Mouse (Mus musculus): Measurements from ENCODE around the gene Tex30. TPM values are rescaled to one million over a fixed set of nuclear protein-coding genes. Genes with fewer than 3 reads are reported as not detected.
"Not testable (repeated sequence)": the region's sequence is repeated elsewhere in the genome, so short reads cannot be mapped to it uniquely, and the experiment has no call there.

The Tex30 gene
- polyA plus RNA-seq, 1 experiment from 2014 or later = 83.8 TPM

DNA sequence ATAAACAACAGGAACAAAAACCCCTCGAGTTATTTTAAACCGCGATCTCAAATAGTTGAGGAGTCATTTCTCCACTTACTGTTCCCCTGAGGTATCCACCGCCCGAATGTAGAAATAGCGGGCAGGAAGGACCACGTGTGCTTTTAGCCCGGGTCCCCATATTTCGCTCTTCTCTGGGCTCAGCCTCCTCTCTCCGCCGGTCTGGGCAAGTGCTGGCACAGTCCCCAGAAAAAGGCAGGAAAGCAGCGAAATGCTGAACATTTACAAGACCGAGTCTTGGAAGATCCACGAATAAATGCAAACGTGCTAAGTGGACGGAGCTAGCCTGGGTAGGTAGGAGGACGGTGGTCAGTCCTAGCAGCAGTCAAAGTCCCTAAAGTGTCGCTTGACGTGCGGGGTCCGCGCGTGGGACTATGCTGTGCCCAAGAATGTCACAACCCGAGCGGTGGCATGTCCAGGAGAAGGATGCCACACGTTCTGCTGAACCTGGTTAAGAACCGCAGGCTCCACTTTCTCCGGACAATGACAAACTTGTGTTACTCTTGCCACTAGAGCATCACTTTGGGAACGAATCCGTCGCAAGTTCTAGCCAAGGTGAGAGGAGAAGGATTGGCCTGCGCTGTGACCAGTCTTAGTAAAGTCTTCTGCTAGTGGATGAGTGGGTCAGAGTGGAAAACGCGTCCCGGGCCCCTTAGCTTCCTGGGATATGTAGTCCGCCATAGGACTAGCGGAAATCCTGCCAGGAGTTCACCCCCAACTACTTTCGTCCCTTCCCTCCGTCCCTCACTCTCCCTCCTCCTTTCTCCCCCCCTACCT lies 16.2 kb upstream of the Tex30 start, which contains the start of the genes Kdelc1 and Bivm:
Kdelc1 (minus strand) TSS at position 570 of the 816 bp plus-strand sequence.
Bivm (plus strand) TSS at position 719 of the 816 bp plus-strand sequence.
- Histone ChIP-seq H3K4me2 (peak within 1 kb of the TSS; percentile 82), H3K27ac (peak within 1 kb of the TSS; percentile 86), H3K9me3 (replicated peaks) (no peaks in the 10 kb centered on the region), H3K27me3 (replicated peaks) (no peaks in the 10 kb centered on the region), H3K36me3 (peaks cover 23% of the 10 kb centered on the region), H3K4me1 (peaks cover 18% of the 10 kb centered on the region), H3K4me3 (peak within 1 kb of the TSS; percentile 74), H3K9ac (peak within 1 kb of the TSS; percentile 69)
- ATAC-seq = peak; percentile 90
- under 1% methylated on average over 39 of the region's 39 CpGs for WGBS (ENCODE audit: insufficient replicate concordance)

DNA sequence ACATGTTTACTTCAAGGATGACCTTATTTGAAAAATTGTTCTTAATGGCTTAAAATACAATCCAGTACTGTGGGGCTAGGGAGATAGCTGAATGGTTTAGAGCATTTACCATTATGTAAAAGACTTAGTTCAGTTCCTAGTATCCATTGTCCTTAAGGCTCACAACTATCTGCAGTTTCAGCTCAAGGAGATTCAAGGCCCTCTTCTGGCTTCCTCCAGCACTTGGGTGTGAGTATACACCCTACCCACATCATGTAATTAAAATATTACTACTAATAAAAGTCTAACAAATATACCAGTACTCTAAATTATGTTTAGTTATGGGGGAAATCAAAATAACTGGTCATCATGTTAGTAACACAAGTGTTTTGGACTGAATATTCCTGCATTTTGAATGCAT lies 15.3 kb upstream of the Tex30 start:
- Histone ChIP-seq H3K27me3 (replicated peaks) (no peaks in the 10 kb centered on the region), H3K4me2 (peak overlapping the region; percentile 82), H3K9ac (peak overlapping the region; percentile 69; the same call in 1 of the 2 replicates), H3K4me1 (peaks cover 18% of the 10 kb centered on the region), H3K9me3 (replicated peaks) (no peaks in the 10 kb centered on the region), H3K36me3 (peaks cover 30% of the 10 kb centered on the region), H3K27ac (no peak overlapping the region), H3K4me3 (peak overlapping the region; percentile 74)
- no peak for ATAC-seq

DNA sequence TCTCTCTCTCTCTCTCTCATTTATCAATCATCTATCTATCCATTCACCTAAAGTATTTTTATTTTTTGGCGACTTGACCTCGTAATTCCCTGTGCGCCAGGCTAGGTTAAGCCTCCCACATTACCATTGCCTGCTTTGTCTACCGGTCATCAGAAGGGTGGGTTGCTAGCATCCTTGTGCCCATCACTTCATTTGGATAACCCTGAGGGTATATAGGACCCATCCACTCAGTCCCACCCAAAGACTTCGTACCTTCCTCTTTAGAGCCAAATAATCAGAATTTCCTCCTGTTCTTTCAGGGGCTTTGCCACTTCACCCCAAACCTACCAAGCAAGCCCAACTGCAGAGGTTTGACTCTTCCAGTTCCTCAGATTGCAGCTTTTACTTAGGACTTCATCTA lies 698 bp upstream of the Tex30 start:
- H3K4me3 ChIP-seq = peak overlapping the region; percentile 90
- H3K27me3 ChIP-seq (replicated peaks) = no peaks in the 10 kb centered on the region
- H3K4me2 ChIP-seq = peak overlapping the region; percentile 85
- 15% methylated on average over 5 of the region's 5 CpGs for WGBS (ENCODE audit: insufficient replicate concordance)
- H3K36me3 ChIP-seq = peaks cover 25% of the 10 kb centered on the region
- H3K4me1 ChIP-seq = peaks cover 17% of the 10 kb centered on the region
- H3K27ac ChIP-seq = peak overlapping the region; percentile 98
- H3K9me3 ChIP-seq (replicated peaks) = no peaks in the 10 kb centered on the region
- ATAC-seq = no peak
- H3K9ac ChIP-seq = peak overlapping the region; percentile 67

DNA sequence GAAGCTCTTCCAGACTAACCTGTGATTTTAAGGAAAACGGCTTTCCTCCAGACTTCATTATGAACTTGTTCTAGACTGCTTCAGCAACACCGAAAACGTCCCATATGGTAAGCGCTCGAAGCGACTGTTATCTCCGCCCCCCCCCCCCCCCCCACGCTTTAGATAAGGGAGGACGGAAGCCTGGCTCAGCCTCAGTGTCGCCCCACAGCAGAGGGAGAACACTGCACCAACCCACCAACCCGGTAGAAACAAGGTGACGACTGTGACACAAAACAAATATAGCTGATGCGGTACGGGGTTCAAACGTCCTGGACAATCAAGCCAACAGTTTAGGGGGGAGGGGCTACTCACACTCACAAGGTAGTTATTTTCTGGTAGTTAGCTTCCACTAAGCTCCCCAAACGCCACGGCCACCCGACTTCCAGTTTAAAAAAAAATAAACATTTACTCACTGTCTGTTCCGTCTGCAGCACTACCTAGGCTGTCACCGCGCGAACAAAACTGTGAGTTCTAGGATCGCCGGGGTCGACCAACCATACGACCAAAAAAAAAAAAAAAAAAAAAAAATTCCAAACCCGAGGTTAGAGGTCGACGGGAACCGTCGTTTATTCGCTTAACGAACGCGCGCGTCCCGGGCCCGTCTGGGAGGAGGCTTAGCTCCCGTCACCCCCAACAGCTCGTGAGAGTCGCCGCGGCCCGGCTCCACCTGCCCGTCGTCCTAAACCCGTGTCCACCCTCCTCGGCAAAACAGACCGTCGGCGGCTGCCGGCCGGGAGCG lies 604 bp downstream of the Tex30 start:
- peak overlapping the region; percentile 93 for H3K9ac ChIP-seq
- peak overlapping the region; percentile 85 for H3K4me2 ChIP-seq
- H3K27me3 ChIP-seq (replicated peaks) = no peaks in the 10 kb centered on the region
- under 1% methylated on average over 55 of the region's 55 CpGs for WGBS (ENCODE audit: insufficient replicate concordance)
- peak overlapping the region; percentile 90 for H3K4me3 ChIP-seq
- peaks cover 31% of the 10 kb centered on the region for H3K36me3 ChIP-seq
- ATAC-seq = peak; percentile 77
- H3K9me3 ChIP-seq (replicated peaks) = no peaks in the 10 kb centered on the region
- peak overlapping the region; percentile 98 for H3K27ac ChIP-seq
- peaks cover 17% of the 10 kb centered on the region for H3K4me1 ChIP-seq

DNA sequence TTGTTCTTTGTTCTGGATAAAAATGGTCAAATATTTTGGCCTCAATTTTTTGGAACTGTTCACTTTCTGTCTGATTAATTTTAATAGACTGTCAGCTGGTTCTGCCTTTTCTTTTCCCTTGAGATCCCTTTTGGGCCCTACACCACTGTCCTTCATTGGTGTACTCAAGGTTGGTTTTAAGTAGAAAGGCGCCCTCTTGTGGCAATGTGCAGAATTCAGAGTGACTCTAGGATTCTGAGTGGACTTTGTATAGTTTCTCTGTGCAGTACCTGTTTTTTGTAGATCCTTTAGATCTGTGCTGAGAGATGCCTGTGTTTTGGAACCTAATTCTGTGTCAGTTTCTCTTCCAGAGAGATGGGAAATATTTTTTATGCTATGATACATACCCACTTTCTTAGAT lies 37.6 kb downstream of the Tex30 start:
- ATAC-seq = no peak
- Histone ChIP-seq H3K27ac (no peak overlapping the region), H3K4me3 (no peak overlapping the region), H3K4me1 (no peaks in the 10 kb centered on the region), H3K36me3 (no peaks in the 10 kb centered on the region), H3K9me3 (replicated peaks) (no peaks in the 10 kb centered on the region), H3K9ac (no peak overlapping the region), H3K4me2 (no peak overlapping the region), H3K27me3 (replicated peaks) (no peaks in the 10 kb centered on the region)
- 0% methylated on average over 1 of the region's 1 CpGs for WGBS (ENCODE audit: insufficient replicate concordance)

DNA sequence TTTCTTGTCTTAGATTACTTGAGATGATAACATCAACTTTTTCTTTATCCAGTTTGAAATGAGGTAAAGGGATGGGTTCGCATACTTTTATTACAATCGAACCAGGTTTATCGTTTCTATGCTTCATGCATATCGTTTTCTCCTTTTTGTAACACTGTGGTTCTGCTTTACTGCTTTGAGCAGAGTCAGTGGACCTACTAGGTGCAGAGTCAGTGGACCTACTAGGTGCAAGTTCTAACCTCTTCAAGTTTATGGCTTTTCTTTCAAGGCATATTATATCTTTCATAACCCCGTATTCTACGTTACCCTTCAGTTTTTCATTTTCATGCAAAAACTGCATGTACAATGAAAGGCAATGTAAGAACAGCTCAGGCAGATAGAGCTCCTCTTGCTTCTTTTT lies 38.8 kb downstream of the Tex30 start:
- WGBS (ENCODE audit: insufficient replicate concordance) = 83% methylated on average over 6 of the region's 6 CpGs

DNA sequence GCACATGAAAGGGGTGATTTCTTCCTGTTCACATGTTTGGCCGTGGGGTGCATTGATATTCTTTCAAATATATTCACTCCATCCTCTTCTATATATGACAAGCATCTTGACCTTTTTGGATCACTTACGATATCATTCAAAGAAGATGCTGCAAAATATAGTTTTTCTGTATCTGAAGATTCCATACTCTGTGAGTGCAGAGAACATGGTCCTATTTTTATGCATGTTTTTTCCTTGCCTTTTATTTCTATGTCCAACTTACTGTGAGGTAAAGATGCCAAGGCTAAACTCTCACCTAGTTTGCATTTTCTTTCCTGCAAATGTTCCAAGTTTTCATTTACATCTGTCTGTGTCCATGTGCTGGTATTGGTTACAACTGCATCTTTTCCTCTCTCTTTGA lies 40.4 kb downstream of the Tex30 start, which contains the start of gene Gm8251:
Gm8251 (minus strand) TSS at position 101 of the 400 bp plus-strand sequence.
- 70% methylated on average over 2 of the region's 2 CpGs for WGBS (ENCODE audit: insufficient replicate concordance)
- H3K4me2 ChIP-seq = no peak within 1 kb of the TSS
- H3K4me1 ChIP-seq = no peaks in the 10 kb centered on the region

More for the DNA sequence above, 38.8 kb downstream of the Tex30 start:
- Histone ChIP-seq H3K9ac (no peak overlapping the region), H3K9me3 (replicated peaks) (no peaks in the 10 kb centered on the region), H3K4me1 (no peaks in the 10 kb centered on the region), H3K4me2 (no peak overlapping the region), H3K36me3 (no peaks in the 10 kb centered on the region), H3K27ac (no peak overlapping the region), H3K27me3 (replicated peaks) (no peaks in the 10 kb centered on the region), H3K4me3 (no peak overlapping the region)
- ATAC-seq = no peak

DNA sequence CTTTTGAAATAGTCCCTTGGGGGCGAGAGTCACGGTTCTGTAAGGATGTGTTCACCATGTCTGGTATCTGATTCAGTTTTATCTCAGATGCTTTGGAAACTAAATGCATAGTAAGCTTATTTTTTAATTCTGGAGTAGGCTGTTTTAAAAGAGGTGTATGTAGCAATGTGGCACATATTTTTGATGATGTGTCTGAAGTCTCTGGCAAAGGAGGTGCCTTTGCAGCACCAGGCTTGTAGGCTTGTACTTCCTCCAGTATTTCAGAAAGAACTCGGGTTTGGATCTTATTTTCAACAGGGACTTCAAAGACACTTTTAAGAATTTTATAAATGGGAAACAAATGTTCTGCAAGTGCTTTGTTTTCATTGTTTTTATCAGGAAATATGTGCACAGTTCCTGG lies 44.4 kb downstream of the Tex30 start:
- 66% methylated on average over 3 of the region's 3 CpGs for WGBS (ENCODE audit: insufficient replicate concordance)
- H3K27me3 ChIP-seq (replicated peaks) = no peaks in the 10 kb centered on the region
- ATAC-seq = no peak
- H3K9me3 ChIP-seq (replicated peaks) = no peaks in the 10 kb centered on the region
- no peak overlapping the region for H3K4me2 ChIP-seq
- H3K36me3 ChIP-seq = no peaks in the 10 kb centered on the region
- no peak overlapping the region for H3K9ac ChIP-seq
- H3K4me1 ChIP-seq = no peaks in the 10 kb centered on the region
- H3K27ac ChIP-seq = no peak overlapping the region
- H3K4me3 ChIP-seq = no peak overlapping the region

More for the DNA sequence above, 40.4 kb downstream of the Tex30 start, which contains the start of gene Gm8251:
- no peak within 1 kb of the TSS for H3K9ac ChIP-seq
- no peaks in the 10 kb centered on the region for H3K9me3 ChIP-seq (replicated peaks)
- no peaks in the 10 kb centered on the region for H3K27me3 ChIP-seq (replicated peaks)
- no peaks in the 10 kb centered on the region for H3K36me3 ChIP-seq
- H3K27ac ChIP-seq = no peak within 1 kb of the TSS
- no peak within 1 kb of the TSS for H3K4me3 ChIP-seq
- no peak for ATAC-seq

DNA sequence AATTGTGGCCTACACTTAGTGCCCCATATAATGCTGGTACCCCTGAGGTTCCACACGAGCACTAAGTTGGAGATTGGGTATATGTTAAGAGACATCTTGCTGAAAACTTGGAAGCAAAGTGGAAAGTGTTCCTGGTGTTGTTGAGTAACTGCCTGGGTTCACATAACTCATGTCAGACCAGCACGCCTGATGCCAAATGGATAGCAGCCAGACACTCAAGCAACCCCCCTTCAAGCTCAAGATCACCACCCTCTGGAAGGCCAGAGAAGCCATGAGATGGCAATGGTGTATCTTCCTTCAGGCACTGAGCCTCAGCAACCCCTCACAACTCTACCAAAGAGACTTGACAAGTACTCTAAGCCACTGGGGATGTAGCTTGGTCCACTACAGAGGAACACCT lies 55.7 kb downstream of the Tex30 start:
- ATAC-seq = no peak
- no peak overlapping the region for H3K9ac ChIP-seq
- 74% methylated on average over 2 of the region's 2 CpGs for WGBS (ENCODE audit: insufficient replicate concordance)

DNA sequence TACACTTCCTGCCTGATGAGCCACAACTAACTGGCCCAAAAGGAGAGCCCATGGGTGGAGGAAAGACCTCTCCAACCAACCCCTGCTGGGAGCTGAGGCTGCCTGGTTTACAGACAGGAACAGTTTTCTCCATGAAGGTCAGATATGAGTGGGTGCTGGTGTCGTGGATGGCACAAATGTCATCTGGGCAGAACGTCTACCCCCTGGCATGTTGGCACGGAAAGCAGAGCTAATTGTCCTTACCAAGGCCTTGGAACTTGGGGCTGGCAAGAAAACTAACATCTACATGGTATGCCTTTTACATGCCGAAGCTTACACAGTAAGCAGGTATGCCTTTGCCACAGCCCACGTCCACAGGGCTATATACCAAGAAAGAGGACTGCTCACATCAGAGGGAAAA lies 56.6 kb downstream of the Tex30 start:
- H3K4me2 ChIP-seq; H3K4me1 ChIP-seq; ATAC-seq; H3K27ac ChIP-seq; H3K27me3 ChIP-seq (replicated peaks); H3K9me3 ChIP-seq (replicated peaks); H3K4me3 ChIP-seq; H3K36me3 ChIP-seq; H3K9ac ChIP-seq: not testable (repeated sequence)
- 71% methylated on average over 5 of the region's 5 CpGs for WGBS (ENCODE audit: insufficient replicate concordance)

More for the DNA sequence above, 55.7 kb downstream of the Tex30 start:
- H3K36me3 ChIP-seq = no peaks in the 10 kb centered on the region
- H3K27ac ChIP-seq = no peak overlapping the region
- no peaks in the 10 kb centered on the region for H3K9me3 ChIP-seq (replicated peaks)
- no peaks in the 10 kb centered on the region for H3K27me3 ChIP-seq (replicated peaks)
- H3K4me1 ChIP-seq = 0 out of 2 replicates have a peak, but pooled peaks cover 7% of the 10 kb centered on the region
- no peak overlapping the region for H3K4me3 ChIP-seq
- H3K4me2 ChIP-seq = no peak overlapping the region

DNA sequence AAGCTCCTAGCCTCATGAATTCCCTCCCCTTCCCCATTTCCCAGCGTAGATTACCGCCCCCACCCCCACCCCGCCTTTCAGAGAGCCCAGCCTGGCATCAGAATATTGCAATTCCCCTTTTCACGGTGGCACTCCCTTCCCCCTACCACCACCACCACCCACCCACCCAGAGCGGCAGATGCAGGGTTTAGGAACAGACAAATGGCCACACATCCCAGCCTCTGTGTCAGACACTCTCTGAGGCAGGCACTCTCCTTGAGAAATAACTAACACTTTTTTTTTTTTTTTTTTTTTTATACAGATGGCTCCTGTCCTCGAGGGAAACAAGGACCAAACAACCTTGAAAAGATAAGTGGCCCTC lies 59.7 kb downstream of the Tex30 start:
- no peak overlapping the region for H3K27ac ChIP-seq

More for the DNA sequence above, 59.7 kb downstream of the Tex30 start:
- Histone ChIP-seq H3K27me3 (replicated peaks) (no peaks in the 10 kb centered on the region), H3K4me2 (peak overlapping the region; percentile 70), H3K9me3 (replicated peaks) (no peaks in the 10 kb centered on the region), H3K4me1 (0 out of 2 replicates have a peak, but pooled peaks cover 7% of the 10 kb centered on the region), H3K36me3 (no peaks in the 10 kb centered on the region), H3K4me3 (peak overlapping the region; percentile 52), H3K9ac (peak overlapping the region; percentile 41; the same call in 1 of the 2 replicates)
- 2% methylated on average over 6 of the region's 6 CpGs for WGBS (ENCODE audit: insufficient replicate concordance)
- no peak for ATAC-seq

Data from liver, embryonic 12.5 days (tissue).